Comparison of ENCODE assay signal across 8 mouse cellular contexts in the genomic region with DNA sequence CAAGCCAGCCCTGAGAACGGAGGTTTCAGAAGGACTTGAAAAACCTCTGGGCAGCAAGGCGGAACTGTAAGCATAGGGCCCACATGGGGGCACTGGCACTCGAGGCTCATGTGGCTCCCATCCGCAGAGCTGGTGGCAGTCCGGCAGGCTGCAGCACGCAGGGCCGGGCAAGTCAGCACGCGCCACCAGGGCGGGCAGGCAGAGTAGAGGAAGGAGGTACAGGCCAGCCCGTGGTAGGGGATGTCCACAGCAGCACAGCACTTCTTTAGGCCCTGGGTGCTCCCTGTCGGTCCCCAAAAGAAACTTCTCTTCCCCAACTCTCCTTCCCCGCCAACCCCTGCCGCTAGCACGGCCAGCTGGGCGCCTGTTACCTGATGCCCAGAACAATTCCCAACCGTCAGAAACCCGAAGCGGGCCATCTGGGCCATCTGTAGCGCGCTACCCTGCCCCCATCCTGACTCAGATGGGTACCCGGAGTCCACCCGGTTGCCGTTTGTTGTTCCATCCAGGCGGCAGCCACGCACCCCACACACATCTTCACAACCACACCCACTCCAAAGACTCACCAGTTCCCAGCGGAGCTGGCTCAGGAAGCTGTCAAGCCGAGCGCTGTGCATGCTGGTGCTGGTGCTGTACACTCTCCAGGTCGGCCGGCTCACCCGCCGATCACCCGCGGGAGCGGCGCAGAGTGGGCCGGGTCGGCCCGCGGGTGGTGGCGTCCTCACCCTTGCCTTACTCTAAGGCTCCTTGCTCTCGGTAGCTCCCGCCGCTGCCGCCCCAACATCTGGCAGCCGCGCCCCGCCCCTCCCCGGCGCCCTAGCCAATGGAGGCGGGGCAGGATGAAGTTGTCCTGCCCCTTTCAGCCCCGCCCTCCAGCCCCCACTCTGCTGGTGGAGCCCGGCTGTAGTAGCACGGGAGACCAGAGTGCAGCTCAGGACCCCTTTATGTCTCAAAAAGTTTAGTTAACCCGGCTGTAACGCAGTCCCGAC. TPM values are rescaled to one million over a fixed set of nuclear protein-coding genes. Genes with fewer than 3 reads are reported as not detected.
DNase-seq lines count a peak whose midpoint lies in the region; ATAC-seq and TF ChIP-seq lines count a peak whose summit lies in the region.

A gene (minus strand): TSS at position 749 of the 989 bp plus-strand sequence.

- H3K9ac ChIP-seq in ES-E14 (ENCODE audit: insufficient read depth, low read depth, low read length, poor library complexity, severe bottlenecking), result peak within 1 kb of the TSS; percentile 46; the same call in 1 of the 2 replicates
- peak within 1 kb of the TSS; percentile 44 for H3K9ac ChIP-seq in forebrain, embryonic 15.5 days (replicated peaks)
- H3K9ac ChIP-seq in lung, embryonic 14.5 days, result peak within 1 kb of the TSS; percentile 74

- no peaks in the 10 kb centered on the region; the same call in 1 of the 2 replicates for H3K27me3 ChIP-seq in forebrain, embryonic 15.5 days
- no peaks in the 10 kb centered on the region for H3K27me3 ChIP-seq in lung, embryonic 14.5 days (ENCODE audit: insufficient read depth, low read length)

- in situ Hi-C loops in ES-E14 (cut with MboI; ENCODE audit: low sequenced_read_pairs in 2 of 2, unreplicated experiment in 2 of 2), result no loop called here

- peaks cover 2 to 15% of the 10 kb centered on the region in 2 experiments; a peak in 2 of 4 replicates for H3K4me1 ChIP-seq in ES-E14 (ENCODE audit: control insufficient read depth in 2 of 2, insufficient read depth in 2 of 2, low read length in 2 of 2, poor library complexity in 1 of 2)
- H3K4me1 ChIP-seq in forebrain, embryonic 15.5 days, result peaks cover 34% of the 10 kb centered on the region
- peaks cover 24% of the 10 kb centered on the region for H3K4me1 ChIP-seq in lung, embryonic 14.5 days (ENCODE audit: insufficient read depth)

- H3K4me3 ChIP-seq in ES-E14 (ENCODE audit: insufficient read depth in 1 of 2, low read depth in 1 of 2, low read length in 2 of 2, poor library complexity in 1 of 2, severe bottlenecking in 1 of 2), result peak within 1 kb of the TSS; percentile 72 to 98
- H3K4me3 ChIP-seq in forebrain, embryonic 15.5 days, result peak within 1 kb of the TSS; percentile 53
- peak within 1 kb of the TSS; percentile 54 for H3K4me3 ChIP-seq in lung, embryonic 14.5 days (ENCODE audit: low read depth, low read length)

- 1% methylated on average over 52 of the region's 58 CpGs for WGBS in forebrain, embryonic 15.5 days
- WGBS in lung, embryonic 14.5 days, result under 1% methylated on average over 58 of the region's 58 CpGs

- H3K27ac ChIP-seq in ES-E14 (ENCODE audit: insufficient read depth, low read depth, low read length, poor library complexity, severe bottlenecking), result no peak within 1 kb of the TSS
- peak within 1 kb of the TSS; percentile 28; the same call in 1 of the 2 replicates for H3K27ac ChIP-seq in forebrain, embryonic 15.5 days (replicated peaks)
- H3K27ac ChIP-seq in lung, embryonic 14.5 days (ENCODE audit: low read depth), result peak within 1 kb of the TSS; percentile 100

- intact Hi-C loops in heart, postnatal 14 days (cut with DNase I), result loop anchor here (1.0 kb wide), 1 partner anchor 22 kb away; no protein-coding TSS in a partner anchor

- ATAC-seq in forebrain, embryonic 15.5 days (replicated peaks), result peak; percentile 77
- ATAC-seq in lung, embryonic 14.5 days (ENCODE audit: insufficient read depth), result peak; percentile 42
- peak; percentile 57 for ATAC-seq in neutrophil, adult 5-6 weeks (ENCODE audit: extremely low read depth, insufficient number of reproducible peaks, low FRiP score, poor library complexity, severe bottlenecking)

- peak within 1 kb of the TSS; percentile 67 for H3K4me2 ChIP-seq in forebrain, embryonic 15.5 days (replicated peaks)
- H3K4me2 ChIP-seq in lung, embryonic 14.5 days, result peak within 1 kb of the TSS; percentile 93

- H3K9me3 ChIP-seq in ES-E14 (ENCODE audit: control insufficient read depth, insufficient read depth, low read depth, low read length), result no peaks in the 10 kb centered on the region
- H3K9me3 ChIP-seq in forebrain, embryonic 15.5 days, result no peaks in the 10 kb centered on the region
- H3K9me3 ChIP-seq in lung, embryonic 14.5 days (ENCODE audit: low read depth, low read length), result no peaks in the 10 kb centered on the region

- H3K36me3 ChIP-seq in ES-E14 (ENCODE audit: control insufficient read depth, insufficient read depth, low read length, poor library complexity, severe bottlenecking), result no peaks in the 10 kb centered on the region
- no peaks in the 10 kb centered on the region for H3K36me3 ChIP-seq in forebrain, embryonic 15.5 days
- H3K36me3 ChIP-seq in lung, embryonic 14.5 days (ENCODE audit: insufficient read depth), result peaks cover 15% of the 10 kb centered on the region; the same call in 1 of the 2 replicates

- peak; percentile 63 for DNase-seq in ES-E14 (ENCODE audit: low read depth, low spot score)
- DNase-seq in cerebellum, adult 11-12 months, result peak; percentile 62
- peak; percentile 94 to 96 for DNase-seq in heart, postnatal 14 days
- DNase-seq in layer of hippocampus, adult 18-20 months (ENCODE audit: low spot score in 2 of 2), result peak; percentile 74 to 83
- DNase-seq in lung, embryonic 14.5 days, result peak; percentile 94
- DNase-seq in thymus, adult 18-20 months, result peak; percentile 85 to 86

- no peak; the same call in 1 of the 2 replicates for TF ChIP-seq CTCF in lung, embryonic 14.5 days (IDR thresholded peaks at IDR 0.05; ENCODE audit: low read depth)

TF ChIP-seq in ES-E14, 5 proteins besides CTCF, POLR2A, EP300 and RAD21:
- TF ChIP-seq ZNF384 (IDR thresholded peaks at IDR 0.05; ENCODE audit: low read depth, low read length) (no peak), HCFC1 (IDR thresholded peaks at IDR 0.05; ENCODE audit: borderline replicate concordance, insufficient read depth, low read length) (no peak), ZC3H11A (IDR thresholded peaks at IDR 0.05; ENCODE audit: borderline replicate concordance, low read depth, low read length) (no peak), MAFK (IDR thresholded peaks at IDR 0.05; ENCODE audit: insufficient read depth, low read depth, low read length) (no peak), CHD2 (IDR thresholded peaks at IDR 0.05; ENCODE audit: low read depth, low read length) (no peak)

RNA-seq across cellular contexts. Expression of the gene that starts here (rescaled TPM):
- 3.0 and 6.1 TPM in 2 replicates for total RNA-seq in ES-E14 (2012; rRNA removed)
- 12.6 and 12.8 TPM in 2 replicates for polyA plus RNA-seq in forebrain, embryonic 15.5 days (2015; fragmentation: Nextera tagmentation; extraction: Ambion mirVana)
- 10 to 100 TPM; 11.1 to 12.7 TPM for total RNA-seq in heart, postnatal 14 days (2021)
- total RNA-seq in layer of hippocampus, adult 18-20 months (2021), result 10 to 100 TPM; 10.7 to 14.7 TPM
- 74.2 and 81.8 TPM in 2 replicates for polyA plus RNA-seq in lung, embryonic 14.5 days (2014; fragmentation: Nextera tagmentation; extraction: Ambion mirVana)
- total RNA-seq in neutrophil, adult 5-6 weeks (2017), result 2.9 and 4.2 TPM in 2 replicates
